In genomic region chr5:110611435-110612158, GRCm38 (mm10) we compare ENCODE assay signal across 11 mouse cellular contexts. TPM values are rescaled to one million over a fixed set of nuclear protein-coding genes. Genes with fewer than 3 reads are reported as not detected.
A peak's percentile ranks its signal among the peaks of the same experiment; 100 is the strongest.
DNase-seq lines count a peak whose midpoint lies in the region; ATAC-seq and TF ChIP-seq lines count a peak whose summit lies in the region.
"Had no signal": no experiment of that assay in that cellular context is flagged by ENCODE, and none has a peak within 500 bp of the region (broad histone marks: within the 10 kb centered on the region; RNA-seq: fewer than 3 reads in every experiment).

No protein-coding gene starts in this region.

- no peaks in the 10 kb centered on the region for H3K27me3 ChIP-seq in hindbrain, embryonic 14.5 days (ENCODE audit: control insufficient read depth, insufficient read depth, low read length)
- no peaks in the 10 kb centered on the region for H3K27me3 ChIP-seq in hindbrain, embryonic 12.5 days
- H3K27me3 ChIP-seq in embryonic facial prominence, embryonic 12.5 days, result peaks cover 3% of the 10 kb centered on the region; the same call in 1 of the 2 replicates
- no peaks in the 10 kb centered on the region for H3K27me3 ChIP-seq in limb, embryonic 11.5 days (ENCODE audit: control insufficient read depth, insufficient read depth, low read length)
- no peaks in the 10 kb centered on the region for H3K27me3 ChIP-seq in kidney, adult 2 months (replicated peaks; ENCODE audit: control insufficient read depth, insufficient read depth, low read length)
- H3K27me3 ChIP-seq: stomach, embryonic 15.5 days had no signal

- peak; percentile 64; the same call in 1 of the 2 replicates for ATAC-seq in hindbrain, embryonic 14.5 days (ENCODE audit: low FRiP score)
- ATAC-seq in hindbrain, embryonic 12.5 days (ENCODE audit: low FRiP score), result no peak
- ATAC-seq in embryonic facial prominence, embryonic 12.5 days (ENCODE audit: insufficient number of reproducible peaks, insufficient read depth, low FRiP score, low TSS enrichment), result peak; percentile 76
- peak; percentile 42; the same call in 1 of the 2 replicates for ATAC-seq in limb, embryonic 11.5 days (ENCODE audit: insufficient number of reproducible peaks, low FRiP score, low TSS enrichment, low read depth)

- 70% methylated on average over 5 of the region's 5 CpGs for WGBS in hindbrain, embryonic 14.5 days
- WGBS in hindbrain, embryonic 12.5 days, result 68% methylated on average over 5 of the region's 5 CpGs
- 47% methylated on average over 5 of the region's 5 CpGs for WGBS in embryonic facial prominence, embryonic 12.5 days
- WGBS in limb, embryonic 11.5 days, result 44% methylated on average over 5 of the region's 5 CpGs
- 65% methylated on average over 5 of the region's 5 CpGs for WGBS in kidney, adult 2 months

- no peak for TF ChIP-seq CTCF in kidney, adult 2 months (conservative IDR thresholded peaks at IDR 0.05; ENCODE audit: insufficient read depth, insufficient read length, low read depth, low read length)

- peaks cover 20% of the 10 kb centered on the region for H3K36me3 ChIP-seq in hindbrain, embryonic 14.5 days (replicated peaks; ENCODE audit: control insufficient read depth, insufficient read depth)
- no peaks in the 10 kb centered on the region for H3K36me3 ChIP-seq in hindbrain, embryonic 12.5 days
- no peaks in the 10 kb centered on the region for H3K36me3 ChIP-seq in embryonic facial prominence, embryonic 12.5 days
- H3K36me3 ChIP-seq in limb, embryonic 11.5 days (ENCODE audit: control insufficient read depth, insufficient read depth, low read length), result no peaks in the 10 kb centered on the region
- H3K36me3 ChIP-seq in kidney, adult 2 months (ENCODE audit: control insufficient read depth, insufficient read depth, low read length), result no peaks in the 10 kb centered on the region
- H3K36me3 ChIP-seq: stomach, embryonic 15.5 days had no signal

- H3K4me2 ChIP-seq in hindbrain, embryonic 14.5 days (replicated peaks), result no peak overlapping the region
- H3K4me2 ChIP-seq in hindbrain, embryonic 12.5 days (replicated peaks), result no peak overlapping the region
- H3K4me2 ChIP-seq in embryonic facial prominence, embryonic 12.5 days (replicated peaks), result no peak overlapping the region
- H3K4me2 ChIP-seq in limb, embryonic 11.5 days (ENCODE audit: low read depth, severe bottlenecking), result no peak overlapping the region
- H3K4me2 ChIP-seq: stomach, embryonic 15.5 days had no signal

- H3K9ac ChIP-seq in hindbrain, embryonic 14.5 days, result no peak overlapping the region
- H3K9ac ChIP-seq in hindbrain, embryonic 12.5 days, result no peak overlapping the region
- no peak overlapping the region for H3K9ac ChIP-seq in embryonic facial prominence, embryonic 12.5 days
- H3K9ac ChIP-seq in limb, embryonic 11.5 days (ENCODE audit: low read length), result no peak overlapping the region
- H3K9ac ChIP-seq: stomach, embryonic 15.5 days had no signal

- no peaks in the 10 kb centered on the region for H3K4me1 ChIP-seq in hindbrain, embryonic 14.5 days (replicated peaks; ENCODE audit: control insufficient read depth, insufficient read depth, low read length)
- no peaks in the 10 kb centered on the region for H3K4me1 ChIP-seq in hindbrain, embryonic 12.5 days
- peaks cover 24% of the 10 kb centered on the region; the same call in 1 of the 2 replicates for H3K4me1 ChIP-seq in embryonic facial prominence, embryonic 12.5 days
- 0 out of 2 replicates have a peak, but pooled peaks cover 9% of the 10 kb centered on the region for H3K4me1 ChIP-seq in limb, embryonic 11.5 days (ENCODE audit: control insufficient read depth, insufficient read depth, low read length)
- H3K4me1 ChIP-seq in kidney, adult 2 months (ENCODE audit: control insufficient read depth, insufficient read depth, low read length), result no peaks in the 10 kb centered on the region

- no peak for DNase-seq in hindbrain, embryonic 14.5 days (ENCODE audit: low spot score)
- DNase-seq in brain, adult 2 months (ENCODE audit: low read depth, low spot score), result peak; percentile 75
- peak; percentile 42 for DNase-seq in limb, embryonic 11.5 days (ENCODE audit: low spot score)
- DNase-seq in heart, adult 8-10 months (ENCODE audit: low spot score), result no peak
- DNase-seq in kidney, adult 2 months, result no peak
- no peak for DNase-seq in gastrocnemius, adult 8-10 months (ENCODE audit: low spot score in 2 of 2)
- DNase-seq: adrenal gland, adult 8-10 months; kidney, postnatal 36 days had no signal

- TF ChIP-seq POLR2A in kidney, adult 2 months (IDR thresholded peaks at IDR 0.05; ENCODE audit: low read depth, low read length), result no peak

- H3K9me3 ChIP-seq in hindbrain, embryonic 14.5 days (ENCODE audit: control insufficient read depth, low read length), result no peaks in the 10 kb centered on the region
- H3K9me3 ChIP-seq in hindbrain, embryonic 12.5 days (replicated peaks), result no peaks in the 10 kb centered on the region
- no peaks in the 10 kb centered on the region for H3K9me3 ChIP-seq in embryonic facial prominence, embryonic 12.5 days
- no peaks in the 10 kb centered on the region for H3K9me3 ChIP-seq in limb, embryonic 11.5 days (ENCODE audit: control insufficient read depth, low read length)
- H3K9me3 ChIP-seq: stomach, embryonic 15.5 days had no signal

- no peak overlapping the region for H3K27ac ChIP-seq in hindbrain, embryonic 14.5 days
- H3K27ac ChIP-seq in hindbrain, embryonic 12.5 days, result no peak overlapping the region
- 0 out of 2 replicates have a peak overlapping the region, but pooled peaks have one; percentile 52 for H3K27ac ChIP-seq in embryonic facial prominence, embryonic 12.5 days
- no peak overlapping the region for H3K27ac ChIP-seq in limb, embryonic 11.5 days (replicated peaks; ENCODE audit: low read depth, low read length)
- H3K27ac ChIP-seq in kidney, adult 2 months (ENCODE audit: insufficient read depth, low read depth, low read length), result no peak overlapping the region
- H3K27ac ChIP-seq: stomach, embryonic 15.5 days had no signal

- no peak overlapping the region for H3K4me3 ChIP-seq in hindbrain, embryonic 14.5 days (replicated peaks; ENCODE audit: low read length)
- no peak overlapping the region for H3K4me3 ChIP-seq in hindbrain, embryonic 12.5 days
- no peak overlapping the region for H3K4me3 ChIP-seq in embryonic facial prominence, embryonic 12.5 days
- no peak overlapping the region for H3K4me3 ChIP-seq in limb, embryonic 11.5 days (ENCODE audit: low read depth, low read length)
- H3K4me3 ChIP-seq in kidney, adult 2 months (ENCODE audit: insufficient read depth, low read depth, low read length), result no peak overlapping the region
- H3K4me3 ChIP-seq: stomach, embryonic 15.5 days had no signal

RNA-seq across cellular contexts. Expression of gene Noc4l, which starts 41.6 kb away (rescaled TPM):
- 32.8 and 33.9 TPM in 2 replicates for polyA plus RNA-seq in hindbrain, embryonic 14.5 days (2014; fragmentation: Nextera tagmentation; extraction: Ambion mirVana)
- polyA plus RNA-seq in hindbrain, embryonic 12.5 days (2016; fragmentation: Nextera tagmentation; extraction: Ambion mirVana), result 50.0 and 50.6 TPM in 2 replicates
- 53.4 and 60.9 TPM in 2 replicates for polyA plus RNA-seq in embryonic facial prominence, embryonic 12.5 days (2016; fragmentation: Nextera tagmentation; extraction: Ambion mirVana)
- polyA plus RNA-seq in limb, embryonic 11.5 days (2014; fragmentation: Nextera tagmentation; extraction: Ambion mirVana), result 68.8 and 72.3 TPM in 2 replicates
- 10 to 100 TPM; 12.7 to 13.9 (median 13.6) TPM for total RNA-seq in heart, adult 8-10 months (2022)
- 32.6 and 40.9 TPM in 2 replicates for polyA plus RNA-seq in kidney, adult 2 months (2012; rRNA removed)
- total RNA-seq in gastrocnemius, adult 8-10 months (2022), result 10 to 100 TPM; 14.3 to 16.9 (median 15.0) TPM

RNA-seq across cellular contexts. Expression of gene Ddx51, which starts 41.7 kb away (rescaled TPM):
- polyA plus RNA-seq in hindbrain, embryonic 14.5 days (2014; fragmentation: Nextera tagmentation; extraction: Ambion mirVana), result 20.4 and 21.4 TPM in 2 replicates
- 33.3 and 34.1 TPM in 2 replicates for polyA plus RNA-seq in hindbrain, embryonic 12.5 days (2016; fragmentation: Nextera tagmentation; extraction: Ambion mirVana)
- polyA plus RNA-seq in embryonic facial prominence, embryonic 12.5 days (2016; fragmentation: Nextera tagmentation; extraction: Ambion mirVana), result 41.3 and 46.7 TPM in 2 replicates
- 36.8 and 45.8 TPM in 2 replicates for polyA plus RNA-seq in limb, embryonic 11.5 days (2014; fragmentation: Nextera tagmentation; extraction: Ambion mirVana)
- 10 to 100 TPM in 3 of 4 experiments, 1 to 10 TPM in 1; 9.1 to 11.4 (median 10.9) TPM for total RNA-seq in heart, adult 8-10 months (2022)
- 11.9 TPM in 2 replicates for polyA plus RNA-seq in kidney, adult 2 months (2012; rRNA removed)
- 1 to 10 TPM; 5.7 to 9.7 (median 7.3) TPM for total RNA-seq in gastrocnemius, adult 8-10 months (2022)

Comparison
In these comparisons a context has a peak if more than half of its experiments do, and no peak if none do; other contexts are left out.
1. DNase-seq: peak in brain, adult 2 months (single experiment) and limb, embryonic 11.5 days (single experiment); none in hindbrain, embryonic 14.5 days (single experiment), heart, adult 8-10 months (single experiment), kidney, adult 2 months (single experiment) and gastrocnemius, adult 8-10 months (0 of 2).